Mouse (Mus musculus) lung, postnatal 10 days (tissue): Measurements from ENCODE around the gene Rb1.

Source experiments
- DNase-seq: peaks from one replicate; pipeline ENCODE4 v3.0.0; 2021

Gene Rb1

DNA sequence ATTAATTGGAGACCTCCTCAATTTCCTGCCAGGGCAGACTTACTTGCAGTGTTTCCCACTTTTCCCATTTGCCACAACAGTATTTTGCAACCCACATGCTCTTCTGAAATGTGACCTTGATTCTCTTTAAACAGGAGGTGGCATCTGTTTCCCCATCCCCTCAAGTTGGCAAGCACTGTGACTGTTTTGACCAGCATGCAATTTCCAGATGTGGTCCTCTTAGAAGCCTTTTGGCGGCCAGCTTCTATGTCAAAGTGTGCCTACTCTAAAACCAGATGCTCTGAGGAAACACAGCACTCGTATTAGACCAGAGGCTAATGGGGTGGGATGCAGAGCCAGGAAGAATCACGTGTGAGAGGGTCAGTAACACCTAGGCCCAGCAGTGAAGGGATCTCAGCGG is 67.4 kb downstream of the Rb1 start:
- DNase-seq = no peak

DNA sequence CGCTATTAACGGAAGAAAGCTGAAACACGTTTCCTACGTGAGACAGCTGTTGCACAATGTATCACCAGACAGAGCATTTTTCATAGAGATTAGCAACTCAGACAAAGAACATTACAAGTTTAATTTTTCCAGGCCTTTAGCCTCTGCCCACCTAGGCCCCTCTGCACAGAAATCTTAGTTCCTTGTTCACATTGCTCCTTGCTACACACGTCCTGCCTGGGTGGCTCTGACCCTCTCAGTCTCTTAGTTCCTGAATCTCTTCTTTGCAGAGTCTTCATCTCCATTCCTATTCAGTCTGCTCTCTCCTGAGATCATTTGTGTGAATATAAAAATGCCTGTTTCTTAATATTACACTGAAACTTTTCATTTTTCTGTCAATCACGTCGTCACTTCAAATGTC is 68.3 kb downstream of the Rb1 start:
- no peak for DNase-seq

GRCm38 (mm10) chr14:73255426-73255970 is 70.1 kb downstream of the Rb1 start:
- DNase-seq = no peak

GRCm38 (mm10) chr14:73254412-73254811 is 71.2 kb downstream of the Rb1 start:
- no peak for DNase-seq

GRCm38 (mm10) chr14:73253453-73254251 is 72.0 kb downstream of the Rb1 start:
- peak; percentile 24 for DNase-seq

DNA sequence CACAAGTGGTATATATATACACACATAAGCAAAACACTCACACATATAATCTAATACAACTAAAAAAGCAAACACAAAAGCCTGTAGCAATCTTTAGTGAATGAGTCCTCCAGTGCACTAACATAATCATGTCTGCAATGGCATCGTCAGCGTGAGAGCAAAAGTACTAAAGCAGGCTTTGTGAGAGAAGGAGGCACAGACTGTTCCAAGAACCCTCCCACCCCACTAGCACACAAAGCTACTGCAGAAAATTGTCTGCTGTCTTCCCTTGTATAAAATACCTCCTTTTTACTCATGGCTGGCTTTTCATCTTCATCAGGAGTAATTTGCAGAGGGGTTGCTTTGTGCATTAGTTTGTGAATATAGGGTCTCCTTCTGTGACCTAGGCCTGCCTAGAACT is 73.3 kb downstream of the Rb1 start:
- no peak for DNase-seq

DNA sequence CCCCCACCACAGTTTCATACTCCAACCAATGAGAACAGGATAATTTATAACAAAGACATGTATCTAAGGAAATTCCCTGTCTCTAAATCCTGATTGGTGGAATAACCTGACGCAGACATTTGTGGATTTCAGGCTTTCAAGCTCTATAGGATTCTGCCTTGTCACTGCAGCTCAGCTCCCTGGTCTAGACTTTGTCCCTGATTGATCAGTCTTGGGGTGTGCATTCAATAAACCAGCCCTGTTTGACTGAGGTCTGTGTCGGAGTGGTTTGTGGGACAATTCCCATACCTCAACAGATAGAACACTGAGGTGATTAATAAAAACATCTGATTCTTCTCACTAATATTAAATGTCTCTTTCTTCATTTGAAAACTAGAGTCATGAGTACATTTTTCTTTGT is 75.6 kb downstream of the Rb1 start:
- no peak for DNase-seq

GRCm38 (mm10) chr14:73244061-73244597 is 81.5 kb downstream of the Rb1 start:
- no peak for DNase-seq

GRCm38 (mm10) chr14:73239857-73240256 is 85.8 kb downstream of the Rb1 start:
- no peak for DNase-seq

- no peak for DNase-seq
Observed at GRCm38 (mm10) chr14:73239291-73239690, 86.3 kb downstream of the Rb1 start.

- peak; percentile 45 for DNase-seq
Observed at GRCm38 (mm10) chr14:73238498-73239250, 86.9 kb downstream of the Rb1 start.

- DNase-seq = peak; percentile 77
Observed at GRCm38 (mm10) chr14:73237848-73238321, 87.7 kb downstream of the Rb1 start, which contains the start of gene Lpar6. Lpar6 (plus strand) TSS chr14:73237895.

DNA sequence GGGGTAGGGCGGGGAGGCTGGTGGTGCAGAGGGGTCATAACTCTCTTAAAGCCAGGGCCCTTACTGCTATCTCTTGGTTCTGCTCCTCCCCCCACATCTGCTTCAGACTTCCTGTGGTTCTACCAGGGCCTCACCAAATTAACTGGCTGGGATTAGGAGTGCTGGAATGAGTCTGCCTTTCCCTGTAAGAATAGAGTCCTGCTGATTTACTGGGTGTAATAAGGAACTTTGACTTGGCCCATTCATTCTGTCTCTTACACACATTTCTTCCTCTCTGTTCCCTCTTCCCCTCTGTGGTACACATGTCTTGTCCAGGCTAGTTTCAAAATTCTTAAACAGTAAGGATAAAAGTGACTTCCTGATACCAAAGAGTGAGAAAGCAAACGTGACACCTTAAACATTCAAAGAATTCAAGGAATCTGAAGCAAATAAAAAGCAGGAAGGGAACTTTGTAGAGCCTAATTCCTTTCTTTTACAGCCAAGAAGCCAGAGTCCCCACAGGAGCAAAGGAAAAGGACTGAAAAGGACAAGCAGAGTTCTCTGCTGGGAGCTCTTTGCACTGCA is 91.1 kb downstream of the Rb1 start:
- no peak for DNase-seq

GRCm38 (mm10) chr14:73231286-73231982 is 94.2 kb downstream of the Rb1 start:
- no peak for DNase-seq

GRCm38 (mm10) chr14:73226849-73227248 is 98.8 kb downstream of the Rb1 start:
- DNase-seq = no peak

- no peak for DNase-seq
Observed at GRCm38 (mm10) chr14:73226346-73226745, 99.3 kb downstream of the Rb1 start.

GRCm38 (mm10) chr14:73222316-73222970 is 103.2 kb downstream of the Rb1 start:
- DNase-seq = no peak

- peak; percentile 49 for DNase-seq
Observed at GRCm38 (mm10) chr14:73217062-73217461, 108.6 kb downstream of the Rb1 start.

DNA sequence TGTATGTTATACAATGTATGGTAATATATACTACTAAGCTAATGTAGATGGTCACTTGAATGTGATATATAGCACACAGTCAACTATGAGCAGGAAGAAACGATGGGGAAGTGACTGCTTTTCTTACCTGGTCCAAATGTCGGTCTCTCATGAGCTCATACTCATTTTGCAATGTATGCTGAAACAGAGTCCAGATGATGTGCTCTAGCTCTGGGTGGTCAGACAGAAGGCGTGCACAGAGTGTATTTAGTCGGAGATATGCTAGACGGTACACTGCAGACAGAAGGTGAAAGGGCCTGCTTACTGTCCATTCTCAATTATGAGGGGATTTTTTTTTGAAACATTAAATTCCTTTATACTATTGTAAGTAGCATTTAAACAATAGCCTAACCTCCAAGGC is 114.1 kb downstream of the Rb1 start:
- DNase-seq = no peak

- DNase-seq = no peak
Observed at GRCm38 (mm10) chr14:73210196-73210595, 115.4 kb downstream of the Rb1 start.

DNA sequence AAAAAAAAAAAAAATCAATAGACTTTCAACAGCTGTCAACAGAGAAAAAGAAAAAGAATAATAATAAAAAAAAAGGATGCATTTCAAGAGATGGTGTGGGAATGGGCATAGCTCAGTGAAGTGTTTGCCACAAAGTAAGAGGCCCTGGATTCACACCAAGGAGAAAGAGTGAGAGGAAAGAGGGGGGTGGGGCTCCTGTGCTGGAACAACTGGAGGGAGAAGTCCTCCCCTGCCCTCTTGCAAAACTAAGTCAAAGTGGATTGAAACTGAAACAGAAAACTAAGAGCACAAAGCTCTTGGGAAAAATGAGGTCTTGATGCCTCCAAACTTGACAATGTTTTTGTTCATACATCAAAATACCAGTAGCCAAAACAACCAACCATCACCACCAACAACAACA is 116.4 kb downstream of the Rb1 start:
- DNase-seq = peak; percentile 69

DNA sequence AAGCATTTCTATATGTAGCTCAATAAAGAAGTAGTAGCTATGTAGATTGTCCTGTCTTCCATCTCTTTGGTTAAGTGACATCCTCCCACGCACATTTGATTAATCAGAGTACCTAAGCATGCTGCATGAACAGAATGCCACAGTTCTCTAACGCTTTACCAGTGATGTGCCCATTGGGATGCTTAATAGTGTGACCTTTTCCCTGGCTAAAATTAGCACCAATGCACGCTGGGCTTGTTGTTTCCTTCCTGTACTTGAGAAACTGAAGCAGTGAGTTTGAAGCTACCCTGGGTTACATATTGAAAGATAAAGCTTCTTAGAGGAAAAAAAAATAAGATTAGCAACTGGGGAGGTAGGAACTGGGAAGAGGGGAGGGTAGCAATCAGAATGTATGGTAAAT is 121.6 kb downstream of the Rb1 start:
- no peak for DNase-seq
